Mouse (Mus musculus) megakaryocyte, adult 5-6 weeks (primary cell): ENCODE data around the gene Scrn1. TPM values are rescaled to one million over a fixed set of nuclear protein-coding genes. Genes with fewer than 3 reads are reported as not detected.

Source experiments
- ATAC-seq: 2 replicates; pipeline ENCODE4 v1.8.0; 2016; ENCODE audit warnings: mild to moderate bottlenecking, inconsistent platforms; ENCODE audit not compliant: poor library complexity, severe bottlenecking
- total RNA-seq, 2 experiments: library from RNA; stranded (forward) in 1 of 2; stranded (reverse) in 1 of 2; fragments of 153-499, 151-499 nt in 1 of 2; fragments of 221-1000, 200-1000 nt in 1 of 2; gene quantifications; 2 replicates each; pipeline versions ENCODE4 v1.2.3 to v1.2.4; 2015 to 2017

Scrn1 gene
- total RNA-seq, 2 experiments from 2014 or later, result not detected

- no peak for ATAC-seq
Observed at GRCm38 (mm10) chr6:54537053-54537452, 29.2 kb downstream of the Scrn1 start.

- ATAC-seq, result no peak
Observed at GRCm38 (mm10) chr6:54535485-54535884, 30.8 kb downstream of the Scrn1 start.

GRCm38 (mm10) chr6:54531048-54531481, 35.2 kb downstream of the Scrn1 start:
- ATAC-seq, result no peak

- no peak for ATAC-seq
Observed at GRCm38 (mm10) chr6:54530182-54530581, 36.1 kb downstream of the Scrn1 start.

GRCm38 (mm10) chr6:54528666-54529065, 37.6 kb downstream of the Scrn1 start:
- ATAC-seq, result no peak

- no peak for ATAC-seq
Observed at GRCm38 (mm10) chr6:54518758-54519157, 47.5 kb downstream of the Scrn1 start.

- no peak for ATAC-seq
Observed at GRCm38 (mm10) chr6:54516512-54517134, 49.7 kb downstream of the Scrn1 start.

GRCm38 (mm10) chr6:54512256-54512655, 54.0 kb downstream of the Scrn1 start:
- no peak for ATAC-seq

- no peak for ATAC-seq
Observed at GRCm38 (mm10) chr6:54509264-54509663, 57.0 kb downstream of the Scrn1 start.

GRCm38 (mm10) chr6:54508256-54508793, 58.0 kb downstream of the Scrn1 start:
- ATAC-seq, result no peak

GRCm38 (mm10) chr6:54507808-54508207, 58.5 kb downstream of the Scrn1 start:
- no peak for ATAC-seq

- no peak for ATAC-seq
Observed at GRCm38 (mm10) chr6:54507002-54507401, 59.3 kb downstream of the Scrn1 start.

GRCm38 (mm10) chr6:54506318-54506717, 60.0 kb downstream of the Scrn1 start:
- no peak for ATAC-seq

GRCm38 (mm10) chr6:54502661-54503115, 63.6 kb downstream of the Scrn1 start:
- no peak for ATAC-seq

GRCm38 (mm10) chr6:54496214-54496613, 70.1 kb downstream of the Scrn1 start:
- ATAC-seq, result no peak

GRCm38 (mm10) chr6:54494612-54495398, 71.5 kb downstream of the Scrn1 start:
- ATAC-seq, result no peak

- no peak for ATAC-seq
Observed at GRCm38 (mm10) chr6:54494097-54494496, 72.2 kb downstream of the Scrn1 start.

- no peak for ATAC-seq
Observed at GRCm38 (mm10) chr6:54491074-54491473, 75.2 kb downstream of the Scrn1 start.

- ATAC-seq, result no peak
Observed at GRCm38 (mm10) chr6:54485973-54486569, 80.2 kb downstream of the Scrn1 start.

- ATAC-seq, result no peak
Observed at GRCm38 (mm10) chr6:54485435-54485901, 80.8 kb downstream of the Scrn1 start.

- no peak for ATAC-seq
Observed at GRCm38 (mm10) chr6:54485000-54485399, 81.3 kb downstream of the Scrn1 start.
